Mouse (Mus musculus) heart, embryonic 11.5 days (tissue): ENCODE data around the gene Vav2. TPM values are rescaled to one million over a fixed set of nuclear protein-coding genes. Genes with fewer than 3 reads are reported as not detected.

Experiments used
- ATAC-seq: fragments of 200-750 bp; cut with Nextera tagmentation; replicated peaks from 2 replicates; pipeline ENCODE4 v1.8.0; 2017; ENCODE audit warnings: moderate library complexity; ENCODE audit not compliant: insufficient number of reproducible peaks, low FRiP score, low TSS enrichment
- H3K27ac ChIP-seq: fragments of 300-500 bp; sonication (generic); 2 replicates; pipeline ENCODE4 v1.5.1; 2014; ENCODE audit warnings: mild to moderate bottlenecking, low read depth, low read length
- H3K27me3 ChIP-seq: fragments of 300-500 bp; sonication (generic); 2 replicates; pipeline ENCODE4 v1.6.1; 2014; ENCODE audit warnings: mild to moderate bottlenecking, low read length, mixed read lengths; ENCODE audit not compliant: control insufficient read depth, insufficient read depth
- H3K36me3 ChIP-seq: fragments of 300-500 bp; sonication (generic); 2 replicates; pipeline ENCODE4 v1.6.1; 2014; ENCODE audit warnings: mild to moderate bottlenecking, low read length, moderate library complexity, mixed read lengths; ENCODE audit not compliant: control insufficient read depth, insufficient read depth
- H3K4me1 ChIP-seq: fragments of 300-500 bp; sonication (generic); 2 replicates; pipeline ENCODE4 v1.6.1; 2014; ENCODE audit warnings: low read length; ENCODE audit not compliant: control insufficient read depth, insufficient read depth
- H3K4me2 ChIP-seq: fragments of 300-500 bp; sonication (generic); 2 replicates; pipeline ENCODE4 v1.6.1; 2014; ENCODE audit warnings: mild to moderate bottlenecking, moderate library complexity
- H3K4me3 ChIP-seq: fragments of 300-500 bp; sonication (generic); 2 replicates; pipeline ENCODE4 v1.5.1; 2014; ENCODE audit warnings: low read depth, low read length
- H3K9ac ChIP-seq: fragments of 300-500 bp; sonication (generic); 2 replicates; pipeline ENCODE4 v1.6.1; 2014; ENCODE audit warnings: mild to moderate bottlenecking, low read depth, low read length, moderate library complexity
- H3K9me3 ChIP-seq: fragments of 300-500 bp; sonication (generic); replicated peaks from 2 replicates; pipeline ENCODE4 v1.6.1; 2016; ENCODE audit warnings: low read length; ENCODE audit not compliant: control insufficient read depth
- WGBS: fragments of 180-500 bp; shearing (Covaris S2); extraction: QIAGEN DNeasy Blood & Tissue Kit; methylation state at CpG from one replicate; pipeline ENCODE4 v1.1.7; 2014; ENCODE audit not compliant: insufficient replicate concordance; 5-methylcytosine and 5-hydroxymethylcytosine counted together
- polyA plus RNA-seq: library from polyadenylated mRNA; unstranded; fragments of >200 nt; fragmentation: Nextera tagmentation; extraction: Ambion mirVana; gene quantifications from 2 replicates; pipeline ENCODE4 v1.2.1, GENCODE M21; 2014

Gene Vav2
- polyA plus RNA-seq, 1 experiment from 2014 or later, result 3.4 TPM

GRCm38 (mm10) chr2:27469292-27469990 is 42.6 kb upstream of the Vav2 start:
- Histone ChIP-seq H3K9ac (no peak overlapping the region), H3K36me3 (peaks cover 9% of the 10 kb centered on the region), H3K4me3 (no peak overlapping the region), H3K4me1 (peaks cover 69% of the 10 kb centered on the region), H3K9me3 (no peaks in the 10 kb centered on the region), H3K27me3 (no peaks in the 10 kb centered on the region), H3K4me2 (no peak overlapping the region), H3K27ac (no peak overlapping the region)
- no peak for ATAC-seq
- WGBS, result 70% methylated on average over 4 of the region's 4 CpGs

GRCm38 (mm10) chr2:27462901-27463300 is 36.1 kb upstream of the Vav2 start:
- H3K4me1 ChIP-seq, result peaks cover 9% of the 10 kb centered on the region
- no peak overlapping the region for H3K27ac ChIP-seq
- H3K36me3 ChIP-seq, result peaks cover 44% of the 10 kb centered on the region
- H3K9me3 ChIP-seq, result no peaks in the 10 kb centered on the region
- no peak for ATAC-seq
- H3K4me3 ChIP-seq, result no peak overlapping the region
- WGBS, result 88% methylated on average over 4 of the region's 4 CpGs
- no peak overlapping the region for H3K9ac ChIP-seq
- no peaks in the 10 kb centered on the region for H3K27me3 ChIP-seq
- H3K4me2 ChIP-seq, result no peak overlapping the region

DNA sequence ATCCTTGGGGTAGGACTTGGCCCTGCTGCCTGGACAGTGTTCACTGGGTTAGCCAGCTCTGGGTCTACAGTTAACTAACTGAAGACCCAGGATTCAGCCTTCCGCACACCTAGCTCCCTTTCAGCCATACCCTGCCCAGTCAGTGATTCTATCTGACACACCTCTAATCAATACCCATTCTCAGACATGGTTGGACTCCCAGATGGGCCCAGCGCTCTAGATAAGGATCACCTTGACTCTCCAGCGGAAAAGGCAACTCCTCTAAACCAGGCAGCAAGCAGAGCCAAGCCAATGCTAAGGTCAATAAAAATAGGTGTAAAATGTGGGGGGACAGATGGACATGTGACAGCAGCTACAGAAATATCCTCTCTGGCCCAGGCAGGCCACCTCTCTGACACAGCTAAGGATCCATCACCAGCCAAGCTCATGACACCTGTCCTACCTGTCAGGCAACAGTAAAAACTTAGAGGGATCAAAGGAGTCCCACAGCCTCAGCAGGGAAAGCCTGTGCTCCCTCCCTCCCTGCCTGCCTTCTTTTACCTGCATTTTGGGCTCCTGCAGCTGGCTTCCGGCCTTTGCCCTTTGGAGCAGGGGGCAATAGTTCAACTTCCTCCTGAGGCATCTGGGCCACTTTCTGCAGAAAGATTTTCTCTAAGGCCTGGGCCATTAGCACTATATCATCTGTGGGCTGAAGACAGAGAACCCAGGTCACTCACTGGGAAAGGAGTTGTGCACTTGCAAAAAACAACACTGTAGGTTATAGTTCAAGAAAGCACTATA is 35.2 kb upstream of the Vav2 start:
- Histone ChIP-seq H3K4me2 (no peak overlapping the region), H3K9ac (no peak overlapping the region), H3K36me3 (peaks cover 52% of the 10 kb centered on the region), H3K4me1 (peaks cover under 1% of the 10 kb centered on the region; the same call in 1 of the 2 replicates), H3K4me3 (no peak overlapping the region), H3K9me3 (no peaks in the 10 kb centered on the region), H3K27me3 (no peaks in the 10 kb centered on the region), H3K27ac (no peak overlapping the region)
- no peak for ATAC-seq
- 91% methylated on average over 4 of the region's 4 CpGs for WGBS

DNA sequence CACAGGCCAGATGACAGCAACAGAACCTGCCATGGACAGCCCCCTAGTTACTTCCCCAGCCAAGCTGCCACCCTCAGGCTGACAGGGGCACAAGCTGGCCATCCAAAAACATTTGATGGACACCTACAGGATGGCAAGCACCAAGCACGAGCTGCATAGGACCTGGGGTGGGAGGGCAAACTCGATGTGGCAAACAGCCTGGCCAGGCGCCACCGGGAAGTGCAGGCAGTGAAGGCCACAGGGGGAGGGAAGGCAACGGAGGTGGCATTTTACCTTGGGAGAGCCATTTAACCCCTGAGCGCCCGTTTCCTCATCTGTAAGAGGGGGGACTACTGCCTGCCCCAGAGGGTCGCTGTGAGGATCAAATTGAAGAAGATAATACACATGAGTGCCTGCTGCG is 33.8 kb upstream of the Vav2 start:
- Histone ChIP-seq H3K9ac (no peak overlapping the region), H3K27ac (no peak overlapping the region), H3K36me3 (peaks cover 60% of the 10 kb centered on the region), H3K4me2 (no peak overlapping the region), H3K4me3 (no peak overlapping the region), H3K27me3 (no peaks in the 10 kb centered on the region), H3K4me1 (no peaks in the 10 kb centered on the region), H3K9me3 (no peaks in the 10 kb centered on the region)
- no peak; the same call in 1 of the 2 replicates for ATAC-seq
- 70% methylated on average over 9 of the region's 9 CpGs for WGBS

- H3K27me3 ChIP-seq, result no peaks in the 10 kb centered on the region
- ATAC-seq, result no peak
- no peak overlapping the region for H3K27ac ChIP-seq
- no peak overlapping the region for H3K9ac ChIP-seq
- H3K9me3 ChIP-seq, result no peaks in the 10 kb centered on the region
- no peak overlapping the region for H3K4me2 ChIP-seq
- peaks cover 63% of the 10 kb centered on the region for H3K36me3 ChIP-seq
- H3K4me3 ChIP-seq, result no peak overlapping the region
- 84% methylated on average over 5 of the region's 5 CpGs for WGBS
- no peaks in the 10 kb centered on the region for H3K4me1 ChIP-seq
These were observed 33.3 kb upstream of the Vav2 start for GRCm38 (mm10) chr2:27460163-27460562.

DNA sequence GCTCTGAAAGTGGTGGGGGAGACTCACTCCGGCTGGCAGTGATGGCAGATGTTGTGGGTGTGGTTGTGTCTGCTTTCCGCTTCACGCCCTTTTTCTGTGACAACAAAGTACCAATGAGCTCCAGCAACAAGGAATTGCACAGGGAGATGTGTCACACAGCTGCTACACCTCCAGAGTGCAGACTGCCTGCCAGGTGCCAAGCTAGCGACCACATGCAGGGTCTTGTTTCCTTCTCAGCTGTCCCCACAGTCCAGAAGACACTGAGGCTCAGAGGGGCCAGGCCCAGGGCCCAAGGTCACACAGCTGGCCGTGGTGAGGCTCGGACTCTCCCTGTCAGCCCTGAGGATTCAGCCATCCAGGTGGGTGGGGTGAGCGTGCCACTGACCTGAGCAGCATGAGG is 32.9 kb upstream of the Vav2 start:
- Histone ChIP-seq H3K9ac (no peak overlapping the region), H3K4me2 (no peak overlapping the region), H3K9me3 (no peaks in the 10 kb centered on the region), H3K4me3 (no peak overlapping the region), H3K27ac (no peak overlapping the region), H3K27me3 (no peaks in the 10 kb centered on the region), H3K36me3 (peaks cover 63% of the 10 kb centered on the region), H3K4me1 (no peaks in the 10 kb centered on the region)
- no peak for ATAC-seq
- WGBS, result 86% methylated on average over 7 of the region's 7 CpGs

DNA sequence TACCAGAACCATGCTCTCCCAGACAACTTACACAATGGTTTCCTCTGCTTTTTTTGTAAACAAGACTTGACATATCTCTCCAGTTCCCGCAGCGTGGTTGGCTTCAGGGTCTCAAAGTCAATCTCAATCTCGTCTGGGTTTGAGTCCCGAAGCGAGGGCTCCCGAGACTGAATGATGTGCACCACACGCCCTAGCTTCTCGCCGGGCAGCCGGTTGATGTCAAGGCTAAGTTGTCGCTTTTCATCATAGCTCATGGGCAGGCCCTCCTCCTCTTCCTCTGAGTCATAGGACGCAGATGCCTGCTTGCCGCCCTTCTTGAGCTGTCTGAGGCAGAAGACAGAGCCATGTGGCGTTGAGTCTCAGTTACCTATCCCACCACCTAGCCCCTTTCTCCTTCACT is 23.4 kb upstream of the Vav2 start:
- peaks cover 62% of the 10 kb centered on the region for H3K36me3 ChIP-seq
- no peak overlapping the region for H3K4me3 ChIP-seq
- no peaks in the 10 kb centered on the region for H3K27me3 ChIP-seq
- H3K9ac ChIP-seq, result no peak overlapping the region
- no peak for ATAC-seq
- H3K27ac ChIP-seq, result no peak overlapping the region
- 81% methylated on average over 14 of the region's 14 CpGs for WGBS
- no peaks in the 10 kb centered on the region for H3K4me1 ChIP-seq
- no peaks in the 10 kb centered on the region for H3K9me3 ChIP-seq
- H3K4me2 ChIP-seq, result no peak overlapping the region

- Histone ChIP-seq H3K27ac (no peak overlapping the region), H3K9me3 (no peaks in the 10 kb centered on the region), H3K4me3 (no peak overlapping the region), H3K9ac (no peak overlapping the region), H3K36me3 (peaks cover 44% of the 10 kb centered on the region), H3K4me2 (no peak overlapping the region), H3K4me1 (peaks cover 7% of the 10 kb centered on the region; the same call in 1 of the 2 replicates), H3K27me3 (no peaks in the 10 kb centered on the region)
- WGBS, result 89% methylated on average over 5 of the region's 5 CpGs
- ATAC-seq, result no peak
These were observed 20.9 kb upstream of the Vav2 start for GRCm38 (mm10) chr2:27447782-27448181.
